Comparison of ENCODE assay signal across 8 mouse cellular contexts in genomic region chr3:96496620-96497275, GRCm38 (mm10). TPM values are rescaled to one million over a fixed set of nuclear protein-coding genes. Genes with fewer than 3 reads are reported as not detected.
A peak's percentile ranks its signal among the peaks of the same experiment; 100 is the strongest.
DNase-seq lines count a peak whose midpoint lies in the region; ATAC-seq and TF ChIP-seq lines count a peak whose summit lies in the region.
"Not testable (repeated sequence)": the region's sequence is repeated elsewhere in the genome, so short reads cannot be mapped to it uniquely, and the experiment has no call there.

No protein-coding gene starts in this region.

- TF ChIP-seq POLR2A in cortical plate, adult 2 months (IDR thresholded peaks at IDR 0.05; ENCODE audit: extremely low read depth, insufficient read depth, low read length); small intestine, adult 2 months (IDR thresholded peaks at IDR 0.05; ENCODE audit: low read depth, low read length): not testable (repeated sequence)

- H3K4me1 ChIP-seq in cortical plate, adult 2 months (ENCODE audit: control insufficient read depth, insufficient read depth, low read length); heart, embryonic 16.5 days (ENCODE audit: control insufficient read depth, insufficient read depth, low read length); kidney, embryonic 14.5 days (ENCODE audit: control insufficient read depth, insufficient read depth, low read length); liver, embryonic 11.5 days (replicated peaks; ENCODE audit: control insufficient read depth, insufficient read depth, low read length); midbrain, embryonic 12.5 days; small intestine, adult 2 months (ENCODE audit: control insufficient read depth, insufficient read depth, insufficient read length, low read length): not testable (repeated sequence)
- H3K4me1 ChIP-seq in forebrain, embryonic 13.5 days: peaks cover 10% of the 10 kb centered on the region; the same call in 1 of the 2 replicates

- H3K27ac ChIP-seq in cortical plate, adult 2 months (ENCODE audit: insufficient read depth, low read length); forebrain, embryonic 13.5 days; heart, embryonic 16.5 days (ENCODE audit: low read length); kidney, embryonic 14.5 days (ENCODE audit: low read depth, low read length); liver, embryonic 11.5 days (ENCODE audit: low read depth, low read length); midbrain, embryonic 12.5 days (replicated peaks); small intestine, adult 2 months (ENCODE audit: insufficient read depth, low read depth, low read length): not testable (repeated sequence)

- not testable (repeated sequence) for H3K9ac ChIP-seq in forebrain, embryonic 13.5 days; midbrain, embryonic 12.5 days (replicated peaks)
- peak overlapping the region; percentile 64 for H3K9ac ChIP-seq in heart, embryonic 16.5 days (ENCODE audit: low read length)
- H3K9ac ChIP-seq in kidney, embryonic 14.5 days (ENCODE audit: low read depth, low read length): peak overlapping the region; percentile 25; the same call in 1 of the 2 replicates
- H3K9ac ChIP-seq in liver, embryonic 11.5 days (ENCODE audit: low read depth, low read length): peak overlapping the region; percentile 42

- H3K27me3 ChIP-seq in forebrain, embryonic 13.5 days; heart, embryonic 16.5 days (ENCODE audit: control insufficient read depth, insufficient read depth, low read length); kidney, embryonic 14.5 days (ENCODE audit: control insufficient read depth, insufficient read depth, low read length); liver, embryonic 11.5 days (replicated peaks; ENCODE audit: control insufficient read depth, insufficient read depth, low read length); midbrain, embryonic 12.5 days; small intestine, adult 2 months (ENCODE audit: control insufficient read depth, insufficient read depth, low read length): not testable (repeated sequence)

- H3K4me3 ChIP-seq in cortical plate, adult 2 months (ENCODE audit: insufficient read depth, low read length): peak overlapping the region; percentile 48
- H3K4me3 ChIP-seq in forebrain, embryonic 13.5 days: peak overlapping the region; percentile 53
- peak overlapping the region; percentile 64 for H3K4me3 ChIP-seq in heart, embryonic 16.5 days (ENCODE audit: low read length)
- peak overlapping the region; percentile 48 for H3K4me3 ChIP-seq in kidney, embryonic 14.5 days (ENCODE audit: low read length)
- H3K4me3 ChIP-seq in liver, embryonic 11.5 days (ENCODE audit: low read depth, low read length): peak overlapping the region; percentile 58
- H3K4me3 ChIP-seq in midbrain, embryonic 12.5 days: peak overlapping the region; percentile 49
- H3K4me3 ChIP-seq in small intestine, adult 2 months (ENCODE audit: low read depth, low read length): peak overlapping the region; percentile 68

- peak; percentile 54 for DNase-seq in A20 (ENCODE audit: low read depth, low spot score)
- not testable (repeated sequence) for DNase-seq in liver, embryonic 11.5 days (ENCODE audit: low spot score)

- H3K9me3 ChIP-seq in forebrain, embryonic 13.5 days (replicated peaks); heart, embryonic 16.5 days (replicated peaks; ENCODE audit: control insufficient read depth, low read length); kidney, embryonic 14.5 days (ENCODE audit: control insufficient read depth, low read length); liver, embryonic 11.5 days (ENCODE audit: control insufficient read depth, low read length); midbrain, embryonic 12.5 days: not testable (repeated sequence)

- not testable (repeated sequence) for ATAC-seq in forebrain, embryonic 13.5 days; heart, embryonic 16.5 days (replicated peaks; ENCODE audit: extremely low read depth, insufficient read depth, low FRiP score); kidney, embryonic 14.5 days (ENCODE audit: low FRiP score, low TSS enrichment); liver, embryonic 11.5 days (replicated peaks; ENCODE audit: low FRiP score); midbrain, embryonic 12.5 days (ENCODE audit: low FRiP score, low read depth)

- H3K36me3 ChIP-seq in forebrain, embryonic 13.5 days (ENCODE audit: poor library complexity, severe bottlenecking); heart, embryonic 16.5 days (ENCODE audit: control insufficient read depth, insufficient read depth); kidney, embryonic 14.5 days (ENCODE audit: control insufficient read depth, insufficient read depth, low read length); liver, embryonic 11.5 days (ENCODE audit: control insufficient read depth, insufficient read depth, low read length); midbrain, embryonic 12.5 days; small intestine, adult 2 months (ENCODE audit: control insufficient read depth, insufficient read depth, low read length): not testable (repeated sequence)

- 14% methylated on average over 14 of the region's 14 CpGs for WGBS in forebrain, embryonic 13.5 days
- WGBS in heart, embryonic 16.5 days: 29% methylated on average over 14 of the region's 14 CpGs
- WGBS in kidney, embryonic 14.5 days: 12% methylated on average over 14 of the region's 14 CpGs
- 17% methylated on average over 14 of the region's 14 CpGs for WGBS in liver, embryonic 11.5 days
- 13% methylated on average over 14 of the region's 14 CpGs for WGBS in midbrain, embryonic 12.5 days
- 16% methylated on average over 14 of the region's 14 CpGs for WGBS in small intestine, adult 2 months

- H3K4me2 ChIP-seq in forebrain, embryonic 13.5 days: peak overlapping the region; percentile 82
- peak overlapping the region; percentile 89 for H3K4me2 ChIP-seq in heart, embryonic 16.5 days (ENCODE audit: low read depth, low read length)
- peak overlapping the region; percentile 60 for H3K4me2 ChIP-seq in kidney, embryonic 14.5 days (replicated peaks; ENCODE audit: low read depth, low read length)
- H3K4me2 ChIP-seq in liver, embryonic 11.5 days: peak overlapping the region; percentile 68
- peak overlapping the region; percentile 78 for H3K4me2 ChIP-seq in midbrain, embryonic 12.5 days (replicated peaks)

- not testable (repeated sequence) for TF ChIP-seq CTCF in cortical plate, adult 2 months (IDR thresholded peaks at IDR 0.05; ENCODE audit: extremely low read depth, insufficient read depth, low read length); small intestine, adult 2 months (IDR thresholded peaks at IDR 0.05; ENCODE audit: extremely low read depth, insufficient read length, insufficient replicate concordance, low read depth, low read length)

RNA-seq across cellular contexts. Expression of gene Hfe2, which starts 28.2 kb away (rescaled TPM):
- 1.4 and 1.5 TPM in 2 replicates for polyA plus RNA-seq in cortical plate, adult 2 months (2012; rRNA removed)
- 0.25 and 0.36 TPM in 2 replicates for polyA plus RNA-seq in forebrain, embryonic 13.5 days (2015; fragmentation: Nextera tagmentation; extraction: Ambion mirVana)
- 8.5 and 10.9 TPM in 2 replicates for polyA plus RNA-seq in heart, embryonic 16.5 days (2015; fragmentation: Nextera tagmentation; extraction: Ambion mirVana)
- 0.20 and 0.30 TPM in 2 replicates for polyA plus RNA-seq in kidney, embryonic 14.5 days (2014; fragmentation: Nextera tagmentation; extraction: Ambion mirVana)
- 0.19 and 0.32 TPM in 2 replicates for polyA plus RNA-seq in liver, embryonic 11.5 days (2014; fragmentation: Nextera tagmentation; extraction: Ambion mirVana)
- 0.89 and 1.0 TPM in 2 replicates for polyA plus RNA-seq in midbrain, embryonic 12.5 days (2016; fragmentation: Nextera tagmentation; extraction: Ambion mirVana)
- polyA plus RNA-seq in small intestine, adult 2 months (2012; rRNA removed): 0.06 TPM in 1 of 2 replicates, not detected in the other

RNA-seq across cellular contexts. Expression of gene BC107364, which starts 44.6 kb away (rescaled TPM):
- not detected in 2 replicates for polyA plus RNA-seq in cortical plate, adult 2 months (2012; rRNA removed)
- polyA plus RNA-seq in forebrain, embryonic 13.5 days (2015; fragmentation: Nextera tagmentation; extraction: Ambion mirVana): not detected in 2 replicates
- polyA plus RNA-seq in heart, embryonic 16.5 days (2015; fragmentation: Nextera tagmentation; extraction: Ambion mirVana): 1.3 and 1.5 TPM in 2 replicates
- polyA plus RNA-seq in kidney, embryonic 14.5 days (2014; fragmentation: Nextera tagmentation; extraction: Ambion mirVana): 0.20 TPM in 1 of 2 replicates, not detected in the other
- not detected in 2 replicates for polyA plus RNA-seq in liver, embryonic 11.5 days (2014; fragmentation: Nextera tagmentation; extraction: Ambion mirVana)
- polyA plus RNA-seq in midbrain, embryonic 12.5 days (2016; fragmentation: Nextera tagmentation; extraction: Ambion mirVana): 0.26 TPM in 1 of 2 replicates, not detected in the other
- polyA plus RNA-seq in small intestine, adult 2 months (2012; rRNA removed): not detected in 2 replicates
